Mouse (Mus musculus): ENCODE data around the gene Troap. TPM values are rescaled to one million over a fixed set of nuclear protein-coding genes. Genes with fewer than 3 reads are reported as not detected.

The Troap gene
- total RNA-seq (2015; ENCODE audit: low replicate concordance) (11.9 and 21.7 TPM in 2 replicates), total RNA-seq (2017; ENCODE audit: low replicate concordance) (20.4 and 28.1 TPM in 2 replicates)

- peak; percentile 51 for ATAC-seq (replicated peaks; ENCODE audit: low FRiP score, poor library complexity, severe bottlenecking)
Measured at GRCm38 (mm10) chr15:99074019-99074599, at the start of gene Troap. TSS of gene Troap (plus strand) at chr15:99074575.

GRCm38 (mm10) chr15:99024668-99025314 is 49.6 kb upstream of the Troap start:
- ATAC-seq (replicated peaks; ENCODE audit: low FRiP score, poor library complexity, severe bottlenecking): peak; percentile 65

- no peak for ATAC-seq (replicated peaks; ENCODE audit: low FRiP score, poor library complexity, severe bottlenecking)
Measured at GRCm38 (mm10) chr15:99025414-99025813, 49.0 kb upstream of the Troap start.

GRCm38 (mm10) chr15:99026259-99026658 is 48.1 kb upstream of the Troap start:
- no peak for ATAC-seq (replicated peaks; ENCODE audit: low FRiP score, poor library complexity, severe bottlenecking)

- ATAC-seq (replicated peaks; ENCODE audit: low FRiP score, poor library complexity, severe bottlenecking): no peak
Measured at GRCm38 (mm10) chr15:99027116-99027515, 47.3 kb upstream of the Troap start.

GRCm38 (mm10) chr15:99028874-99029458 is 45.4 kb upstream of the Troap start:
- ATAC-seq (replicated peaks; ENCODE audit: low FRiP score, poor library complexity, severe bottlenecking): no peak

GRCm38 (mm10) chr15:99029619-99030584 is 44.5 kb upstream of the Troap start, which contains the start of gene Tuba1c:
TSS of gene Tuba1c (plus strand) at chr15:99029891.
- ATAC-seq (replicated peaks; ENCODE audit: low FRiP score, poor library complexity, severe bottlenecking): peak; percentile 85

GRCm38 (mm10) chr15:99030585-99031387 is 43.6 kb upstream of the Troap start:
- ATAC-seq (replicated peaks; ENCODE audit: low FRiP score, poor library complexity, severe bottlenecking): peak; percentile 74

GRCm38 (mm10) chr15:99031388-99031675 is 43.0 kb upstream of the Troap start:
- no peak for ATAC-seq (replicated peaks; ENCODE audit: low FRiP score, poor library complexity, severe bottlenecking)

GRCm38 (mm10) chr15:99032041-99032725 is 42.2 kb upstream of the Troap start:
- ATAC-seq (replicated peaks; ENCODE audit: low FRiP score, poor library complexity, severe bottlenecking): no peak

GRCm38 (mm10) chr15:99032726-99033250 is 41.6 kb upstream of the Troap start:
- ATAC-seq (replicated peaks; ENCODE audit: low FRiP score, poor library complexity, severe bottlenecking): no peak

GRCm38 (mm10) chr15:99033498-99034270 is 40.7 kb upstream of the Troap start:
- no peak for ATAC-seq (replicated peaks; ENCODE audit: low FRiP score, poor library complexity, severe bottlenecking)

- ATAC-seq (replicated peaks; ENCODE audit: low FRiP score, poor library complexity, severe bottlenecking): no peak
Measured at GRCm38 (mm10) chr15:99035431-99035830, 38.9 kb upstream of the Troap start.

- ATAC-seq (replicated peaks; ENCODE audit: low FRiP score, poor library complexity, severe bottlenecking): no peak
Measured at GRCm38 (mm10) chr15:99036249-99036905, 38.0 kb upstream of the Troap start.

- no peak for ATAC-seq (replicated peaks; ENCODE audit: low FRiP score, poor library complexity, severe bottlenecking)
Measured at GRCm38 (mm10) chr15:99038025-99038424, 36.4 kb upstream of the Troap start.

- ATAC-seq (replicated peaks; ENCODE audit: low FRiP score, poor library complexity, severe bottlenecking): no peak
Measured at GRCm38 (mm10) chr15:99038797-99039196, 35.6 kb upstream of the Troap start.

GRCm38 (mm10) chr15:99039306-99039705 is 35.1 kb upstream of the Troap start:
- no peak for ATAC-seq (replicated peaks; ENCODE audit: low FRiP score, poor library complexity, severe bottlenecking)
